Mouse (Mus musculus) thymus, postnatal 25 days (tissue): Measurements from ENCODE around the gene Itpkc.

Experiments used
- DNase-seq: peaks from one replicate; pipeline ENCODE4 v3.0.0; 2022

Gene Itpkc

GRCm38 (mm10) chr7:27163450-27163805 is 65.0 kb downstream of the Itpkc start:
- no peak for DNase-seq

GRCm38 (mm10) chr7:27162780-27163449 is 65.5 kb downstream of the Itpkc start:
- DNase-seq = no peak

GRCm38 (mm10) chr7:27161744-27162143 is 66.7 kb downstream of the Itpkc start:
- no peak for DNase-seq

GRCm38 (mm10) chr7:27160921-27161320 is 67.5 kb downstream of the Itpkc start:
- DNase-seq = no peak

- DNase-seq = peak; percentile 91
Observed at GRCm38 (mm10) chr7:27159882-27160281, 68.6 kb downstream of the Itpkc start.

- DNase-seq = no peak
Observed at GRCm38 (mm10) chr7:27159256-27159655, 69.2 kb downstream of the Itpkc start.

- DNase-seq = no peak
Observed at GRCm38 (mm10) chr7:27158171-27158570, 70.3 kb downstream of the Itpkc start.
